Mouse (Mus musculus) embryo, embryonic 10.5 days (tissue): ENCODE measurements around the gene Tnip3.
A peak's percentile ranks its signal among the peaks of the same experiment; 100 is the strongest.

Experiments used
- DNase-seq: peaks from one replicate; pipeline ENCODE4 v3.0.0-alpha.2; 2015; ENCODE audit warnings: low spot score

The Tnip3 gene

GRCm38 (mm10) chr6:65525192-65525591 is at the start of gene Tnip3:
TSS of gene Tnip3 (plus strand) at chr6:65525313.
- DNase-seq: no peak

- no peak for DNase-seq
Observed at GRCm38 (mm10) chr6:65498786-65499185, 26.3 kb upstream of the Tnip3 start.

- peak; percentile 87 for DNase-seq
Observed at GRCm38 (mm10) chr6:65510051-65510669, 15.0 kb upstream of the Tnip3 start.

DNA sequence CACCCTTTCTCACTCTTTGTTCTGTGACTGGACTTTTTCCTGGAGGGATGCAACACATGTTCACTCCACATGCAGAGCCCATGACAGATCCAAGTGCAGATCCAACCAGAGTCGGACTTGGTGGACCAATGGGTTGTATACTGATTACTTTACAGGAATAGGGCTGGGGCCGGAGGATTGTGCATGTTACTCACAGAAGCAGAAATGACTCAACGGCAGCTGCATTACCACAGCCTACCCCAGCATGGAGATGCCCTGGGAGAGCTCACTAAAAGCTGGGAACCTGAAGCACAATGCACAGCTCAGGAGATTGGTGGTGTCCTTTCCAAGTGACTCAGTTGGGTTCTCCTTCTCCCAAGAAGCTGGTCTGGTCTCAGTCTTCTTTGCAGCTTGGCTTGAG is 11.3 kb upstream of the Tnip3 start:
- no peak for DNase-seq

DNA sequence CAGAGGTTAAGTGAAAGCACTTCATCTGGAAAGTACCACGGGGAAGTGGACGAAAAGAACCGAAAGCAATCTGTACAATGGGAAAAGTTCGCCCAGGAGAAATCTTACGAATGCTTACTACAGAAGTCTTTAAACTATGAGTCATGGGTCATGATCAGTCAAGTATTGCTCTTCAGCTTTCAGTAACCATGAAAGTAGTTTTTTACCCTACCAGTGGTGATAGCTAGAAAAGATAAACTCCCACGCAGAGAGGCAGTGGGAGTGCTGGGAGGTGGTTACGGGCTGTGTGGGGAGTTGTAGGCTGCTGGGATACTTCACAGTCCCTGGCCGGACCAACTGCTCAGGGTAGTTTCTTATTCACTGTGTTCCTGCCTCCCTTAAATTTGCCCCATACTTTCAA is 8.4 kb upstream of the Tnip3 start:
- DNase-seq: no peak

GRCm38 (mm10) chr6:65520821-65521220 is 4.3 kb upstream of the Tnip3 start:
- no peak for DNase-seq

- no peak for DNase-seq
Observed at GRCm38 (mm10) chr6:65527892-65528291, 2.8 kb downstream of the Tnip3 start.

DNA sequence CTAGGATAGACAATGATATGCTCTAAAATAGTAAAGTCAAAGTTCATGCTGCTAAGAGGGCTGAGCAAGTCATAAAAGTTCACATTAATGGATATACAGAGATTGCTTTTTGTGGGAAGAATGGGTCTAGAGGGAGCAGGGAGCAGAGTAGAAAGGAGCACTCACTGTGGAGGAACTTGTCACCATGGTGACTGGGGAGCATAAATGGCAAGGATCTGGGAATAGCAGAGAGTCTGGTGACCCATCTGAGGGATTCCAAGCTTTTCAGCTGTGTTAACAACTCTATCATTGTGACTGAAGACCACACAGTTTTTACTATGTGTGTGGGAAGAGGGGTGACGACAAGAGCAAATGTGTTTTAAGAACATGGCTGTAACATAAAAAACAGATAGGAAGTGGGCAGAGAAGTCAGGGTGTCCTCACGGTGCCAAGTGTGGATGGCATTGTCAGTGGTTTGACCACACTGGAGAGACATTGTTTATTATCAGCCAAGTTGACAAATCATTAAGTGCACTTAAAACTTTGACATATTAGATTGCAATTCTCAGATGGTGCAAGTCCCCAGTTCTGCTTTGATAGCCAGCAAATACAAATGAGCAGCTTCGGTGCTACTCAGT is 6.2 kb downstream of the Tnip3 start:
- no peak for DNase-seq

DNA sequence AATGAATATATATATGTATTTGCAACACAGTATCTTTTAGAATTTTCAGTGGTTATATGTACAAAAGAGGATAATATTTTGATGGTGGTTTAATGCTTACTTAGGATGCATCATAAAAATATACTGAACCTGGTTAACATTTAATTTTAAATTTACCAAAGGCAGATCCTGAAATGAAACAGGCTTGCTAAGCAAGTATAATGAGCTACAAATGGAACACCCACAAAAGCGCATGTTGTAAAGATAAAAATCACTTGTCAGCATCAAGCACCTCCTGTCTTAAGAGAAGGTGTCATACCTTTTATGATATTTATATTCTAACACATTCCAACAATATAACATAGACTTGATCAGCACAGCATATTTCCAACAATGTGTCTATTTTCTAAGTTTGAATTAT is 8.6 kb downstream of the Tnip3 start:
- DNase-seq: no peak

DNA sequence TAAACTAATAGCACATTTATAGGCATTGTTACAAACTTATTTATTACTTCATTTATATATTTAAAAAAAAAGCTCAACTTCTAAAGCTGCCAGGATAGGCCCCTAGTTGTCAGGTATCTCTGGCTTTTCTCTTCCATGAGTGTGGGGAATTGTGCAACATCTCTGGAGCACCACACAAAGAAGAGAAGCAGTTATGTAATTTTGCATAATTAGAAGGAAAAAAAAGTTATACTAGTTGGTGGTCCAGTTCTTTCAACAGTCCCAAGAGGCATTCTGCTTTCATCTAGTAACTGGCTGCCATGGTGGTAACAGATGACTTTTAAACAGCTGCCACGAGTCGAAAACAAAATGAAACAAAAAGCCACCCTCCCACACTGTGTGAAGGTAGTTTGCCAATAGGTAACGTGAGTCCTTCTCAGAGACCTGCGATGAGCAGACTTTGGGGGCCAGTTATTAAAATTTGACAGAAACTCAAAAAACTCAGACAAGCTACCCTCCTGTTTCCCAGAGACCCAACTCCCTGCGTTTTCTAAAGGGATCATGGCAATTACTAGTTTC is 12.3 kb downstream of the Tnip3 start:
- DNase-seq: no peak

DNA sequence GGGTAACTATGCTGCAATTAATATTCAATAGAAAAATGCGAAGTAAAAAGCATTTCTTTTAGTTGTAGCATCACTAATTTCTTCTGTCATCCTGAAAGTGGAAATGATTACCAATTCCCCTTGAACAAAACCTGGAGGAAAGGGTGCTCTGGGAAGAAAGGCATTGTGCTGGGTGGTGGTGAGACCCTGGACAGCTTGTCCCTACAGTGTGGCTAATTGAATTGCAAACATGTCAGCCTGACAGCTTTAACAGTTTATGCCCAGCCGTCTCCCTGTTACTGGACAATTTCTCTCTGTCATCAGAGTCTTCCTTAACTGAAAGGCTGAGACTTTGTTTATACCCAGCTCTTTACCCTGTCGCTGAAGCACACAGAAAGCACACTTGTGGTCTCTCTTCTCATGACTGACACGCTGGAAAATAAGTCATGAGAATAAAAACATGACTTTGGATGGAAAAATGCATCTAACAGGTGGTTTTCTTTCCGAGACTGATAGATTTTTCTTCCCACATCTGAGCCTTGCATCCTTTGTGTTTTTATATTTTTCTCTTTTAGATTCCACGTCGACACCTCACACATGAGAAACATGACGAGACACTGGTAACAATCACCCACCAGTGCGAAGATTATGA is 13.0 kb downstream of the Tnip3 start:
- no peak for DNase-seq

GRCm38 (mm10) chr6:65538921-65539320 is 13.8 kb downstream of the Tnip3 start:
- no peak for DNase-seq

DNA sequence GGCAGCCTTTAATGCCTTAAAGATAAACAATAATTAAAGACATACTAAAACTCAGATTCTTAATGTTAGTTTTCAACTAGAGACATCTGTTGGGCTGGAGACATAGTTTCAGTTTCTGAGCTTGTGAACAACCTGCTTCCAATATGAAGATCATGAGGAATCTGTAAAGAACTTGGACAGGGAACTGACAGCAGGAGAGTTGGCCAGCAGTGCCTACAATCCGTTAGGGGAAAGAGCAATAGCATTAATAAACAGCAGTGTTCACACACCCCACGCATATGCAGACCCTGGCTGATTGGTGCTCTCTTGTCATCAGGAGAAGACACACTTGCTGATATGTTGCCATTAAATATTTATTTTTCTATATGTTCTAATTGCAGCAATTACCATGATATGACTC is 15.0 kb downstream of the Tnip3 start:
- no peak for DNase-seq

GRCm38 (mm10) chr6:65541094-65541493 is 16.0 kb downstream of the Tnip3 start:
- DNase-seq: no peak

GRCm38 (mm10) chr6:65542391-65542790 is 17.3 kb downstream of the Tnip3 start:
- no peak for DNase-seq

GRCm38 (mm10) chr6:65542913-65543312 is 17.8 kb downstream of the Tnip3 start:
- peak; percentile 8 for DNase-seq

- DNase-seq: no peak
Observed at GRCm38 (mm10) chr6:65563887-65564656, 39.0 kb downstream of the Tnip3 start.

DNA sequence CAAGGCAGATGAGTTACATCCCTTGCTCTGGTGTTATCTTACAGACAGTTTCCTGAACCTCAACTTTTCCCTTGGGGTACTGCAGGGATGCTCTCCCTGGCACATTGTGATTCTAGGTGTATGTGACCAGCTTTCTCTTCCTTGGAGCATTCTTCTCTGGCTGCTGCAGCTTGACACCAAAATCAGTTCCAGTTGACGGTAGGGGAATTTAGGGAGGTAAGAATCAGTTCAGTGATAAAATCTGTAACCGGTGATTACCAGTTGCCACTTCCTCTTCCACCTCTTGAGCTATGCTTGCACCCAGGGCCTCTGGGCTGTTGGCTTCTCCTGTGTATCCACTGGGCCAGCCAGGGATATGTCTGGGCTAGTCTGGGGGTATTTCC is 39.5 kb downstream of the Tnip3 start:
- no peak for DNase-seq

GRCm38 (mm10) chr6:65569741-65570140 is 44.6 kb downstream of the Tnip3 start:
- peak; percentile 86 for DNase-seq

- DNase-seq: no peak
Observed at GRCm38 (mm10) chr6:65578151-65578973, 53.2 kb downstream of the Tnip3 start.

DNA sequence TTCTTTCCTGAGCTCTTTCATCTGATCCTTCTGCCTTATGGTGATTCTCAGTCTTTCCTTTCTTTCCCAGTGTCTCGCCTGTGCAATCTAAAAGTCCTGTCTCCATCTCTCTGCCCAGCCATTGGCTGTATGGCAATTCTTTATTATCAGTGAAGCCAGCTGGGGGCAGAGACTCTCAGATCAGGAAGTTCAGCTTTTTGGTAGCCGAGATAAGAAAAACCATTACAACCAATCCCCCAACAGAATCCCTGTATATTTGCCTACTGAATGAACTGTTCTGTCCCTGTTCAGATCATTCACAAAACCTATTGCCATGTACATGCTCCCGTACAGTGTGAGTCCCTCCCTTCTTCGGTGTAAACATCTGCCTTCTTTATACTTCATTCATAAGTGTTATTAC is 57.9 kb downstream of the Tnip3 start:
- DNase-seq: no peak

DNA sequence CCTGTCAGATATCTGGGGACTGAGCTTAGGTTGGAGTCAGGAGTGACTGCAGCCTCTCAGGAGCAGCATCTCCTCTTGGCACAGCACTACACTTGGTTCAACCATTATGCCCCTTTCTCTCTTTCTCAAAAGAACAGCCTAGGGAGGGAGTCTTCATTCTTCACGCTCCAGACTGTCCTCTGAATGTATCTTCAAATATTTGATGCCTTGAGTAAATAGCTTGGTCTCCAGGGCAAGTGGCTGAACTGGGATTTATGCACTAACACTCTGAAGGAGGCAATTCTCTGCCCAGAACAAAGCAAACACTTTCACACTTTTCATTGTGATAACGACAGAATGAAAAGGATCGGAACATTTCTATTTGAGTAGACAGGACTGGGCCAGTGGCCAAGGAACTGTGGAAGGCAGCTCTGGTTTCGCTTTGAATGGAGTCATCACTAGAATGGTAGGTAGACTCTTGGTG is 59.8 kb downstream of the Tnip3 start:
- DNase-seq: no peak
